Mouse (Mus musculus): ENCODE measurements around the gene Gm20661.
A peak's percentile ranks its signal among the peaks of the same experiment; 100 is the strongest.

GRCm38 (mm10) chr9:107961351-107961762 is 21.5 kb upstream of the Gm20661 start:
- TF ChIP-seq CTCF (IDR thresholded peaks at IDR 0.05; ENCODE audit: extremely low read depth, insufficient read depth, low read length) (no peak), POLR2A (IDR thresholded peaks at IDR 0.05; ENCODE audit: extremely low read depth, insufficient read depth, low read length) (peak; percentile 77)
